Mouse (Mus musculus) CH12.LX (cell line): ENCODE measurements around the gene Ccdc61. TPM values are rescaled to one million over a fixed set of nuclear protein-coding genes. Genes with fewer than 3 reads are reported as not detected.

Experiments used
- DNase-seq: peaks from one replicate; pipeline ENCODE4 v3.0.0-alpha.2; 2013; ENCODE audit errors: extremely low read depth
- H3K27ac ChIP-seq: 2 replicates; pipeline ENCODE4 v1.5.1; 2012; ENCODE audit warnings: low read depth, mild to moderate bottlenecking, control low read depth, moderate library complexity; ENCODE audit not compliant: insufficient read depth
- H3K27me3 ChIP-seq: replicated peaks from 2 replicates; pipeline ENCODE3; 2012; ENCODE audit warnings: inconsistent platforms
- H3K36me3 ChIP-seq, 2 experiments: replicated peaks in 1 of 2; 2 replicates each; pipeline versions ENCODE3 to v1.6.1; 2012; ENCODE audit warnings: inconsistent platforms in 1 of 2, low read length in 1 of 2, mild to moderate bottlenecking in 1 of 2, mixed read lengths in 1 of 2, moderate library complexity in 1 of 2; ENCODE audit not compliant: control insufficient read depth in 1 of 2, insufficient read depth in 1 of 2
- H3K4me1 ChIP-seq, 2 experiments: 2 replicates each; pipeline ENCODE4 v1.6.1; 2012; ENCODE audit warnings: inconsistent platforms in 1 of 2, moderate library complexity in 1 of 2; ENCODE audit not compliant: insufficient read depth in 2 of 2, control insufficient read depth in 1 of 2
- H3K4me2 ChIP-seq: 2 replicates; pipeline ENCODE4 v1.6.1; 2012; ENCODE audit warnings: low read depth, mild to moderate bottlenecking, control low read depth; ENCODE audit not compliant: poor library complexity, insufficient read depth, severe bottlenecking
- H3K4me3 ChIP-seq, 3 experiments: fragments of 150-350 bp in 1 of 3; sonication (generic) in 1 of 3; replicated peaks in 1 of 3; 2 replicates each; pipeline versions ENCODE3 to v1.5.1; 2011 to 2012; ENCODE audit warnings: low read depth in 2 of 3, low read length in 2 of 3, mild to moderate bottlenecking in 2 of 3, moderate library complexity in 2 of 3, control low read depth in 1 of 3, improper control_type of control experiment in 1 of 3, inconsistent platforms in 1 of 3, mixed read lengths in 1 of 3; ENCODE audit not compliant: poor library complexity in 1 of 3
- H3K79me2 ChIP-seq: replicated peaks from 2 replicates; pipeline ENCODE4 v1.6.1; 2012; ENCODE audit warnings: mild to moderate bottlenecking, moderate library complexity; ENCODE audit not compliant: control insufficient read depth, poor library complexity, insufficient read depth, severe bottlenecking; ENCODE audit errors: extremely low read depth
- H3K9ac ChIP-seq: 2 replicates; pipeline ENCODE4 v1.6.1; 2012; ENCODE audit warnings: low read depth, mild to moderate bottlenecking, control low read depth, moderate library complexity; ENCODE audit not compliant: insufficient read depth
- H3K9me3 ChIP-seq: replicated peaks from 2 replicates; pipeline ENCODE3; 2012; ENCODE audit warnings: low read length, inconsistent platforms, mixed read lengths
- BHLHE40 ChIP-seq: IDR thresholded peaks from 2 replicates; pipeline ENCODE4 v1.6.1; 2011; ENCODE audit warnings: mild to moderate bottlenecking, low read depth, low read length, improper control_type of control experiment
- CHD2 ChIP-seq: IDR thresholded peaks from 2 replicates; pipeline ENCODE4 v1.6.1; 2011; ENCODE audit warnings: low read length, improper control_type of control experiment
- ELF1 ChIP-seq: IDR thresholded peaks from 2 replicates; pipeline ENCODE4 v1.6.1; 2014; ENCODE audit warnings: low read depth, mild to moderate bottlenecking, inconsistent platforms, low read length, improper control_type of control experiment
- ETS1 ChIP-seq: conservative IDR thresholded peaks from 2 replicates; pipeline ENCODE4 v1.6.1; 2012; ENCODE audit warnings: low read depth, mild to moderate bottlenecking, inconsistent platforms, low read length, improper control_type of control experiment, moderate library complexity
- HCFC1 ChIP-seq: IDR thresholded peaks from 2 replicates; pipeline ENCODE4 v1.6.1; 2012; ENCODE audit warnings: low read depth, mild to moderate bottlenecking, inconsistent platforms, low read length, improper control_type of control experiment
- JUN ChIP-seq: IDR thresholded peaks from 2 replicates; pipeline ENCODE4 v1.6.1; 2011; ENCODE audit warnings: low read depth, mild to moderate bottlenecking, low read length, improper control_type of control experiment, moderate library complexity; ENCODE audit not compliant: insufficient read depth
- MAFK ChIP-seq: IDR thresholded peaks from 2 replicates; pipeline ENCODE4 v1.6.1; 2011; ENCODE audit warnings: low read length, improper control_type of control experiment; ENCODE audit not compliant: insufficient replicate concordance
- MAX ChIP-seq: IDR thresholded peaks from 2 replicates; pipeline ENCODE4 v1.6.1; 2011; ENCODE audit warnings: low read length, improper control_type of control experiment
- MAZ ChIP-seq: IDR thresholded peaks from 2 replicates; pipeline ENCODE4 v1.6.1; 2012; ENCODE audit warnings: low read depth, mild to moderate bottlenecking, inconsistent platforms, low read length, improper control_type of control experiment, moderate library complexity
- MEF2A ChIP-seq: IDR thresholded peaks from 2 replicates; pipeline ENCODE4 v1.6.1; 2014; ENCODE audit warnings: low read depth, mild to moderate bottlenecking, inconsistent platforms, low read length, improper control_type of control experiment, borderline replicate concordance
- MXI1 ChIP-seq: IDR thresholded peaks from 2 replicates; pipeline ENCODE4 v1.6.1; 2011; ENCODE audit warnings: mild to moderate bottlenecking, low read depth, low read length, improper control_type of control experiment
- MYC ChIP-seq: IDR thresholded peaks from 2 replicates; pipeline ENCODE4 v1.6.1; 2011; ENCODE audit warnings: low read depth, mild to moderate bottlenecking, improper control_type of control experiment, low read length
- NRF1 ChIP-seq: IDR thresholded peaks from 2 replicates; pipeline ENCODE4 v1.6.1; 2014; ENCODE audit warnings: low read depth, mild to moderate bottlenecking, inconsistent platforms, low read length, improper control_type of control experiment, moderate library complexity
- PAX5 ChIP-seq: IDR thresholded peaks from 2 replicates; pipeline ENCODE4 v1.6.1; 2012; ENCODE audit warnings: low read length, inconsistent platforms, mixed read lengths
- POLR2A ChIP-seq: IDR thresholded peaks from 2 replicates; pipeline ENCODE4 v1.6.1; 2011; ENCODE audit warnings: low read depth, mild to moderate bottlenecking, improper control_type of control experiment, low read length
- POLR2AphosphoS2 ChIP-seq: IDR thresholded peaks from 2 replicates; pipeline ENCODE4 v1.6.1; 2011; ENCODE audit warnings: low read depth, low read length, improper control_type of control experiment
- RCOR1 ChIP-seq: conservative IDR thresholded peaks from 2 replicates; pipeline ENCODE4 v1.6.1; 2012; ENCODE audit warnings: low read depth, mild to moderate bottlenecking, inconsistent platforms, low read length, improper control_type of control experiment
- SMC3 ChIP-seq: IDR thresholded peaks from 2 replicates; pipeline ENCODE4 v1.6.1; 2011; ENCODE audit warnings: low read depth, low read length, improper control_type of control experiment
- TBP ChIP-seq: conservative IDR thresholded peaks from 2 replicates; pipeline ENCODE4 v1.6.1; 2011; ENCODE audit warnings: low read depth, low read length, improper control_type of control experiment
- USF1 ChIP-seq: IDR thresholded peaks from 2 replicates; pipeline ENCODE4 v1.6.1; 2014; ENCODE audit warnings: low read depth, mild to moderate bottlenecking, inconsistent platforms, low read length, improper control_type of control experiment
- USF2 ChIP-seq: conservative IDR thresholded peaks from 2 replicates; pipeline ENCODE4 v1.6.1; 2011; ENCODE audit warnings: low read depth, low read length, improper control_type of control experiment
- ZC3H11A ChIP-seq: IDR thresholded peaks from 2 replicates; pipeline ENCODE4 v1.6.1; 2012; ENCODE audit warnings: low read depth, mild to moderate bottlenecking, inconsistent platforms, low read length, improper control_type of control experiment
- ZKSCAN1 ChIP-seq: IDR thresholded peaks from 2 replicates; pipeline ENCODE4 v1.6.1; 2012; ENCODE audit warnings: low read depth, inconsistent platforms, low read length, improper control_type of control experiment, borderline replicate concordance
- ZMIZ1 ChIP-seq: IDR thresholded peaks from 2 replicates; pipeline ENCODE4 v1.6.1; 2012; ENCODE audit warnings: low read depth, mild to moderate bottlenecking, inconsistent platforms, low read length, improper control_type of control experiment
- dilution Hi-C: fragments of 300-500 bp; cut with MboI; formaldehyde crosslinking; loops from 2 replicates; pipeline ENCODE4 v1.14.3; 2020; ENCODE audit warnings: low sequenced_read_pairs; ENCODE audit not compliant: extremely low pct_unique_long_range_greater_than_20kb, extremely low pct_ligation_motif_present
- in situ Hi-C: fragments of 300-500 bp; cut with MboI; formaldehyde crosslinking; loops from 3 replicates; pipeline ENCODE4 v1.14.3; 2019; ENCODE audit warnings: low sequenced_read_pairs, low pct_ligation_motif_present, low pct_unique_long_range_greater_than_20kb, mixed read lengths
- polyA plus RNA-seq: library from polyadenylated mRNA; unstranded; fragments of >175 nt; gene quantifications from 2 replicates; pipeline ENCODE4 v1.2.1, GENCODE M21; 2012; ENCODE audit warnings: low read depth; ENCODE audit not compliant: insufficient read length
- total RNA-seq, 2 experiments: library from RNA; depleted of rRNA; stranded (reverse); fragments of 300-350 nt in 1 of 2; fragments of >200 nt in 1 of 2; gene quantifications; 2 replicates each; pipeline ENCODE4 v1.2.3; 2012 to 2014

Ccdc61 gene
- total and polyA plus RNA-seq, 3 experiments = 11.9 to 17.4 (median 13.2) TPM

DNA sequence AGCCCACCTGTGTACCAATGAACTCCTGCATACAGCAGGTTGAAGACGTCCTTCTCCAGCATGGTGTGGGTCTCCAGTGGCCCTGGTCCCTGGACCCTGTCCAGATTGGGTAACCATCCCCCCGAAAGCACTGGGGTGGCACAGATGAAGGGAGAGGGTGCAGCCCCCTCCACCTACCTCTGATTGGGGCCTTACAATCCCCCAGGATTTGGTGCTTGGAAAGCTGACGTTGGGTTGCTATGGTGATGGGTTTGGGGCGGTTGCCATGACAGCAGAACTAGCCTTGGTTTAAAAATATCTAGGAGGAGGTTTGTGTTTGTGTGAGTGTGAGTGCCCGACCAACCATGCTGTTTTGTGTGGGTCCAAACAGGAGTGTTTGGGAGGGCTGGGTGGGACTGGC lies 12.6 kb upstream of the Ccdc61 start:
- dilution Hi-C loops = no loop called here

DNA sequence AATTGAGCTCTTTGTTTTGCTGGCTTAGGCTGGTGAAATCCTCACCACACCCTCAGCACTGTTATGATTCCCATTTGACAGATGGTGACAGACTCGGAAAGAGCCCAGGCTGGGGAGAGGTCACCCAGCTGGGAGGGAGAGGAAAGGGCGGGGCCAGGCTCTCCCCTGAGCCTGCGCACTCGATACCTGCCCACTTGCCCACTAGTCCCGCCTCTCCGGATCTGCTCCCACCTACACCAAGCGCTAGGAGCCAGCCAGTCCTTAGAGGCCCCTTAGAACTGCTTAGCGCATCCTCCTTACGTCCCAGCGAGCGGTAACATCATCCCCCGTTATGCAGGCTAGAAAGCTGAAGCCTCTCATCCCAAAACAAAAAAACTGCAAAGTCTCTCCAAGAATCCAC lies 10.9 kb upstream of the Ccdc61 start:
- peaks cover 0 to 6% of the 10 kb centered on the region in 2 experiments; a peak in 2 of 4 replicates for H3K4me1 ChIP-seq
- 0 out of 2 replicates have a peak overlapping the region, but pooled peaks have one; percentile 11 for H3K9ac ChIP-seq
- peak; percentile 34 for DNase-seq
- TF ChIP-seq MXI1 = no peak
- peak; percentile 39; the same call in 1 of the 2 replicates for TF ChIP-seq POLR2A
- no peak for TF ChIP-seq CHD2
- TF ChIP-seq USF2 = no peak
- no peak for TF ChIP-seq JUN
- TF ChIP-seq MYC = no peak
- TF ChIP-seq MAFK = no peak
- TF ChIP-seq ETS1 = no peak
- no peak for TF ChIP-seq USF1
- no peak for TF ChIP-seq BHLHE40
- no peak for TF ChIP-seq ELF1
- no peak for TF ChIP-seq TBP
- TF ChIP-seq POLR2AphosphoS2 = no peak
- TF ChIP-seq NRF1 = peak; percentile 86
- no peak for TF ChIP-seq PAX5
- no peak for TF ChIP-seq ZKSCAN1
- no peak for TF ChIP-seq ZC3H11A
- in situ Hi-C loops = no loop called here
- H3K27ac ChIP-seq = no peak overlapping the region
- no peak overlapping the region for H3K4me3 ChIP-seq
- H3K27me3 ChIP-seq = peaks cover 88% of the 10 kb centered on the region
- peaks cover 3% of the 10 kb centered on the region for H3K9me3 ChIP-seq
- H3K79me2 ChIP-seq = no peaks in the 10 kb centered on the region
- no peaks in the 10 kb centered on the region for H3K36me3 ChIP-seq
- peak overlapping the region; percentile 59 for H3K4me2 ChIP-seq
- dilution Hi-C loops = no loop called here

More for the DNA sequence above, 12.6 kb upstream of the Ccdc61 start:
- H3K4me2 ChIP-seq = no peak overlapping the region
- H3K27ac ChIP-seq = no peak overlapping the region
- H3K36me3 ChIP-seq = no peaks in the 10 kb centered on the region
- TF ChIP-seq HCFC1 (no peak), NRF1 (no peak), RCOR1 (no peak), MAZ (no peak), MEF2A (no peak), SMC3 (no peak), ELF1 (no peak), MYC (no peak), USF2 (no peak), MAX (no peak), ZMIZ1 (no peak)
- no peaks in the 10 kb centered on the region for H3K79me2 ChIP-seq
- H3K4me1 ChIP-seq = peaks cover 0 to 6% of the 10 kb centered on the region in 2 experiments; a peak in 2 of 4 replicates
- H3K9ac ChIP-seq = no peak overlapping the region
- H3K27me3 ChIP-seq = peaks cover 92% of the 10 kb centered on the region
- H3K9me3 ChIP-seq = peaks cover 2% of the 10 kb centered on the region
- DNase-seq = no peak
- H3K4me3 ChIP-seq = no peak overlapping the region
- in situ Hi-C loops = no loop called here
